Comparison of ENCODE assay signal across 9 mouse cellular contexts in the genomic region with DNA sequence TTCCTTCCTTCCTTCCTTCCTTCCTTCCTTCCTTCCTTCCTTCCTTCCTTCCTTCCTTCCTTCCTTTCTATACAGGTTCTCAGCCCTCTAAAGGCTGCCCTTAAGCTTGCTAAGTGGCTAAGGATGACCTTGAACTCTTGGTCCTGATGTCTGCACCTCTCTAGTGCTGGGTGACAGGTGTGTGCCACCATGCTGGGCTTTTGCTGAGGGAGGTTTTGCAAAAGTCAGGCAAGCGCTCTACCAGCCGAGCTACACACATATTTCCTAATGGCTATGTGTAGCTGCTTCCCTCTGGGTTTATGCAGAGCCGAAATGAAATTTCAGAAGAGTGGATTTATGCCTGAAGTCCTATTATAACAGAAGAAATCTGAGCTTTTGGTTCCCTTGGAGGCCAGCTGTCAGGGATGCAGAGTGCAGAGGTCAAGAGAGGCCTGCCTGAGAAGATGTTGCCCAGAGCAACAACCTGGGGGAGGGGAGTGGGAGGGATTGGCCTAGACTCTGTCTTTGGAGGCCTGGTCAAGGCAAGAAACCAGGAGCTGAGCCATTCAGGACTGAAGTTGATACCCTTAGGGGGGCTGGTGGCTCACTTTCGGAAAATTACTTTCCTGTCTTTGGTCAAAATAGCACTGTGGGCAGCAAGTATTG. TPM values are rescaled to one million over a fixed set of nuclear protein-coding genes. Genes with fewer than 3 reads are reported as not detected.
A peak's percentile ranks its signal among the peaks of the same experiment; 100 is the strongest.
DNase-seq lines count a peak whose midpoint lies in the region; ATAC-seq and TF ChIP-seq lines count a peak whose summit lies in the region.
"Had no signal": no experiment of that assay in that cellular context is flagged by ENCODE, and none has a peak within 500 bp of the region (broad histone marks: within the 10 kb centered on the region; RNA-seq: fewer than 3 reads in every experiment).

No protein-coding gene starts in this region.

- H3K36me3 ChIP-seq in intestine, embryonic 14.5 days (ENCODE audit: control insufficient read depth, insufficient read depth, low read length): no peaks in the 10 kb centered on the region
- no peaks in the 10 kb centered on the region for H3K36me3 ChIP-seq in intestine, postnatal 0 days (ENCODE audit: control insufficient read depth, insufficient read depth)
- H3K36me3 ChIP-seq in embryonic facial prominence, embryonic 10.5 days (replicated peaks): no peaks in the 10 kb centered on the region
- H3K36me3 ChIP-seq in hindbrain, embryonic 12.5 days: no peaks in the 10 kb centered on the region

- H3K4me2 ChIP-seq in intestine, embryonic 14.5 days (ENCODE audit: low read length): no peak overlapping the region
- H3K4me2 ChIP-seq in intestine, postnatal 0 days (replicated peaks; ENCODE audit: low read depth): no peak overlapping the region
- H3K4me2 ChIP-seq in hindbrain, embryonic 12.5 days (replicated peaks): no peak overlapping the region

- H3K27ac ChIP-seq in intestine, embryonic 14.5 days (ENCODE audit: low read depth): peak overlapping the region; percentile 85
- no peak overlapping the region for H3K27ac ChIP-seq in intestine, postnatal 0 days (ENCODE audit: low read depth, low read length)
- H3K27ac ChIP-seq in embryonic facial prominence, embryonic 10.5 days (replicated peaks): peak overlapping the region; percentile 92
- peak overlapping the region; percentile 90 for H3K27ac ChIP-seq in hindbrain, embryonic 12.5 days

- no peak for DNase-seq in intestine, embryonic 14.5 days (ENCODE audit: low spot score)
- DNase-seq in embryonic facial prominence, embryonic 10.5 days (ENCODE audit: low spot score): peak; percentile 87
- peak; percentile 84 for DNase-seq in mesoderm, embryonic 11.5 days (ENCODE audit: low read depth, low spot score)
- no peak for DNase-seq in frontal cortex, postnatal 10 days (ENCODE audit: low spot score in 2 of 2)
- no peak for DNase-seq in natural killer cell, adult 2 months (ENCODE audit: low spot score in 2 of 2)
- DNase-seq in ovary, adult 18-20 months (ENCODE audit: low spot score): no peak

- 45% methylated on average over 4 of the region's 4 CpGs for WGBS in intestine, embryonic 14.5 days
- 67% methylated on average over 4 of the region's 4 CpGs for WGBS in intestine, postnatal 0 days
- WGBS in embryonic facial prominence, embryonic 10.5 days: 25% methylated on average over 4 of the region's 4 CpGs
- WGBS in hindbrain, embryonic 12.5 days: 32% methylated on average over 4 of the region's 4 CpGs

- no peak overlapping the region for H3K9ac ChIP-seq in intestine, embryonic 14.5 days (ENCODE audit: low read length)
- H3K9ac ChIP-seq in intestine, postnatal 0 days (ENCODE audit: low read depth, low read length): no peak overlapping the region
- H3K9ac ChIP-seq in hindbrain, embryonic 12.5 days: no peak overlapping the region

- TF ChIP-seq CTCF in intestine, postnatal 0 days (IDR thresholded peaks at IDR 0.05; ENCODE audit: low read depth): no peak

- no peak for ATAC-seq in intestine, embryonic 14.5 days (replicated peaks; ENCODE audit: low FRiP score, low TSS enrichment, low read depth)
- no peak for ATAC-seq in intestine, postnatal 0 days
- no peak for ATAC-seq in hindbrain, embryonic 12.5 days (ENCODE audit: low FRiP score)

- no peaks in the 10 kb centered on the region for H3K27me3 ChIP-seq in intestine, embryonic 14.5 days (replicated peaks; ENCODE audit: control insufficient read depth, insufficient read depth, low read length)
- H3K27me3 ChIP-seq in intestine, postnatal 0 days (replicated peaks; ENCODE audit: control insufficient read depth, insufficient read depth, low read length): no peaks in the 10 kb centered on the region
- no peaks in the 10 kb centered on the region for H3K27me3 ChIP-seq in embryonic facial prominence, embryonic 10.5 days (replicated peaks; ENCODE audit: low read depth, poor library complexity, severe bottlenecking)
- peaks cover 16% of the 10 kb centered on the region for H3K27me3 ChIP-seq in hindbrain, embryonic 12.5 days
- H3K27me3 ChIP-seq: CH12.LX had no signal

- no peak overlapping the region for H3K4me3 ChIP-seq in intestine, embryonic 14.5 days (ENCODE audit: low read depth, low read length)
- no peak overlapping the region for H3K4me3 ChIP-seq in intestine, postnatal 0 days (ENCODE audit: low read depth, low read length)
- peak overlapping the region; percentile 34 for H3K4me3 ChIP-seq in embryonic facial prominence, embryonic 10.5 days
- H3K4me3 ChIP-seq in hindbrain, embryonic 12.5 days: no peak overlapping the region

- peaks cover 40% of the 10 kb centered on the region for H3K4me1 ChIP-seq in intestine, embryonic 14.5 days (replicated peaks; ENCODE audit: control insufficient read depth, insufficient read depth, low read length)
- H3K4me1 ChIP-seq in intestine, postnatal 0 days (replicated peaks; ENCODE audit: control insufficient read depth, insufficient read depth, low read length): peaks cover 11% of the 10 kb centered on the region
- peaks cover 82% of the 10 kb centered on the region for H3K4me1 ChIP-seq in embryonic facial prominence, embryonic 10.5 days
- peaks cover 38% of the 10 kb centered on the region for H3K4me1 ChIP-seq in hindbrain, embryonic 12.5 days

- 0 out of 2 replicates have a peak, but pooled peaks cover 3% of the 10 kb centered on the region for H3K9me3 ChIP-seq in intestine, embryonic 14.5 days (ENCODE audit: control insufficient read depth, low read length)
- H3K9me3 ChIP-seq in intestine, postnatal 0 days (ENCODE audit: control insufficient read depth): no peaks in the 10 kb centered on the region
- H3K9me3 ChIP-seq in embryonic facial prominence, embryonic 10.5 days: no peaks in the 10 kb centered on the region
- H3K9me3 ChIP-seq in hindbrain, embryonic 12.5 days (replicated peaks): no peaks in the 10 kb centered on the region; the same call in 1 of the 2 replicates

RNA-seq across cellular contexts. Expression of gene Sulf2, which starts 24.1 kb away (rescaled TPM):
- 134 TPM in 2 replicates for polyA plus RNA-seq in intestine, embryonic 14.5 days (2014; fragmentation: Nextera tagmentation; extraction: Ambion mirVana)
- polyA plus RNA-seq in intestine, postnatal 0 days (2015; fragmentation: Nextera tagmentation; extraction: Ambion mirVana): 66.0 and 66.4 TPM in 2 replicates
- polyA plus RNA-seq in embryonic facial prominence, embryonic 10.5 days (2016; fragmentation: Nextera tagmentation; extraction: Ambion mirVana): 115 and 131 TPM in 2 replicates
- polyA plus RNA-seq in hindbrain, embryonic 12.5 days (2016; fragmentation: Nextera tagmentation; extraction: Ambion mirVana): 185 and 186 TPM in 2 replicates

Comparison
In these comparisons a context has a peak if more than half of its experiments do, and no peak if none do; other contexts are left out.
1. DNase-seq: peak in embryonic facial prominence, embryonic 10.5 days (single experiment) and mesoderm, embryonic 11.5 days (single experiment); none in intestine, embryonic 14.5 days (single experiment), frontal cortex, postnatal 10 days (0 of 2), natural killer cell, adult 2 months (0 of 2) and ovary, adult 18-20 months (single experiment).